Mouse (Mus musculus) midbrain, embryonic 11.5 days (tissue): ENCODE measurements around the gene Tnni3k. TPM values are rescaled to one million over a fixed set of nuclear protein-coding genes. Genes with fewer than 3 reads are reported as not detected.

ENCODE experiments used
- ATAC-seq: fragments of 200-750 bp; cut with Nextera tagmentation; 2 replicates; pipeline ENCODE4 v1.8.0; 2017; ENCODE audit warnings: moderate TSS enrichment, moderate library complexity; ENCODE audit not compliant: low FRiP score
- DNase-seq: peaks from one replicate; pipeline ENCODE4 v3.0.0; 2015; ENCODE audit warnings: low spot score; ENCODE audit errors: missing footprints
- H3K27ac ChIP-seq: fragments of 300-500 bp; sonication (generic); 2 replicates; pipeline ENCODE4 v1.5.1; 2014; ENCODE audit warnings: low read depth, low read length
- H3K27me3 ChIP-seq: fragments of 300-500 bp; sonication (generic); 2 replicates; pipeline ENCODE4 v1.6.1; 2014; ENCODE audit warnings: mild to moderate bottlenecking, low read length, moderate library complexity, mixed read lengths; ENCODE audit not compliant: control insufficient read depth, insufficient read depth
- H3K36me3 ChIP-seq: fragments of 300-500 bp; sonication (generic); 2 replicates; pipeline ENCODE4 v1.6.1; 2014; ENCODE audit warnings: mild to moderate bottlenecking, low read length, moderate library complexity, mixed read lengths; ENCODE audit not compliant: control insufficient read depth, insufficient read depth
- H3K4me1 ChIP-seq: fragments of 300-500 bp; sonication (generic); 2 replicates; pipeline ENCODE4 v1.6.1; 2014; ENCODE audit warnings: low read length; ENCODE audit not compliant: control insufficient read depth, insufficient read depth
- H3K4me2 ChIP-seq: fragments of 300-500 bp; sonication (generic); 2 replicates; pipeline ENCODE4 v1.6.1; 2014; ENCODE audit warnings: mild to moderate bottlenecking, moderate library complexity
- H3K4me3 ChIP-seq: fragments of 300-500 bp; sonication (generic); 2 replicates; pipeline ENCODE4 v1.5.1; 2014; ENCODE audit warnings: low read depth, low read length
- H3K9ac ChIP-seq: fragments of 300-500 bp; sonication (generic); 2 replicates; pipeline ENCODE4 v1.6.1; 2014; ENCODE audit warnings: low read length
- H3K9me3 ChIP-seq: fragments of 300-500 bp; sonication (generic); 2 replicates; pipeline ENCODE4 v1.6.1; 2016; ENCODE audit warnings: low read length; ENCODE audit not compliant: control insufficient read depth
- WGBS: fragments of 180-500 bp; shearing (Covaris S2); extraction: QIAGEN DNeasy Blood & Tissue Kit; methylation state at CpG from one replicate; pipeline ENCODE4 v1.1.7; 2014; 5-methylcytosine and 5-hydroxymethylcytosine counted together
- polyA plus RNA-seq: library from polyadenylated mRNA; unstranded; fragments of >200 nt; fragmentation: Nextera tagmentation; extraction: Ambion mirVana; gene quantifications from 2 replicates; pipeline ENCODE4 v1.2.1, GENCODE M21; 2014

The Tnni3k gene
- polyA plus RNA-seq, 1 experiment from 2014 or later = 0.04 TPM

GRCm38 (mm10) chr3:154915566-154915965 lies 139.6 kb downstream of the Tnni3k start:
- DNase-seq (no peak), ATAC-seq (no peak)
- H3K4me1 ChIP-seq = no peaks in the 10 kb centered on the region
- H3K9me3 ChIP-seq = no peaks in the 10 kb centered on the region
- no peak overlapping the region for H3K27ac ChIP-seq
- H3K4me3 ChIP-seq = no peak overlapping the region
- no peak overlapping the region for H3K4me2 ChIP-seq
- WGBS = 79% methylated on average over 1 of the region's 1 CpGs
- H3K36me3 ChIP-seq = no peaks in the 10 kb centered on the region
- no peaks in the 10 kb centered on the region for H3K27me3 ChIP-seq
- H3K9ac ChIP-seq = no peak overlapping the region

- H3K4me3 ChIP-seq = no peak overlapping the region
- DNase-seq (no peak), ATAC-seq (no peak)
- H3K4me1 ChIP-seq = no peaks in the 10 kb centered on the region
- H3K27ac ChIP-seq = no peak overlapping the region
- H3K4me2 ChIP-seq = no peak overlapping the region
- no peaks in the 10 kb centered on the region for H3K27me3 ChIP-seq
- H3K9ac ChIP-seq = no peak overlapping the region
- 61% methylated on average over 6 of the region's 6 CpGs for WGBS
- H3K9me3 ChIP-seq = no peaks in the 10 kb centered on the region
- H3K36me3 ChIP-seq = no peaks in the 10 kb centered on the region
Measured at GRCm38 (mm10) chr3:154913641-154914040, 141.6 kb downstream of the Tnni3k start.

- H3K9me3 ChIP-seq = no peaks in the 10 kb centered on the region
- H3K9ac ChIP-seq = no peak overlapping the region
- no peak overlapping the region for H3K4me3 ChIP-seq
- DNase-seq (no peak), ATAC-seq (peak; percentile 60)
- H3K27ac ChIP-seq = no peak overlapping the region
- no peaks in the 10 kb centered on the region for H3K4me1 ChIP-seq
- H3K27me3 ChIP-seq = no peaks in the 10 kb centered on the region
- no peaks in the 10 kb centered on the region for H3K36me3 ChIP-seq
- H3K4me2 ChIP-seq = no peak overlapping the region
- 69% methylated on average over 7 of the region's 7 CpGs for WGBS
Measured at GRCm38 (mm10) chr3:154896737-154897136, 158.5 kb downstream of the Tnni3k start.

DNA sequence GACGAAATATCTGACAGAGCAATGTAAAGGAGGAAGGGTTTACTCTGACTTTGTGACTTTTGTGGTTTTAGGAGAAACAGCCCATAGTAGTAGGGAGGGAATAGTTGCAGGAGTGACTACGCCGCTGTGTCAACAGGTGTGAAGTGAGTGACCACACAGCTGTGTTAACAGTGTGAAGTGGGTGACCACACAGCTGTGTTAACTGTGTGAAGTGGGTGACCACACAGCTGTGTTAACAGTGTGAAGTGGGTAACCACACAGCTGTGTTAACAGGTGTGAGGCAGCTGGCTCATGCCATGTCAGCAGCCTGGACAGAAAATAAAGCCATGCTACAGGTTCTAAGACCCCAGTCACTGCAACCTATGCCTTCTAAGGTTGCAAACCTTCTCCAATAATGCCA lies 162.0 kb downstream of the Tnni3k start:
- 88% methylated on average over 3 of the region's 3 CpGs for WGBS
- Histone ChIP-seq H3K27me3 (no peaks in the 10 kb centered on the region), H3K4me3 (no peak overlapping the region), H3K36me3 (no peaks in the 10 kb centered on the region), H3K9me3 (no peaks in the 10 kb centered on the region), H3K27ac (no peak overlapping the region), H3K4me1 (no peaks in the 10 kb centered on the region), H3K4me2 (no peak overlapping the region), H3K9ac (no peak overlapping the region)
- 0 out of 2 replicates have a peak, but pooled peaks have one; percentile 31 for ATAC-seq
- no peak for DNase-seq

DNA sequence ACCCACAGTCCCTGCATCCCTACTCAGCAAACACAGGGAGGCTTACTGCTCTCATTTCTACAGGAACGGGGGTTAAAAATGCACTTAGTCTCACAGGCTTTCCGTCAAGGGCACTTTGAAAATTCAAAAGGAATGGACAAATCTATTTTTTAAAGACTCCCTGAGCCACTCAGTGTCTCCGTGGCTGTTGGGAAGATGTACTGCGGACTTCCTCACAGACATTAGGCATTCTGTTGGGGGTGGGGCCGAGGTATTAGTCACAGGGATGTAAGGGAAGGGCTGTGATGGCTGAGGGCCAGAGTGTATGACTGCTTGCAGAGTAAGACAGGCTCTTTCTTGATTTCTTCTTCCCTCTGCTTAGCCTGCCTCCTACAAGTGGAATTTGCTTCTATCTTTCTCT lies 169.8 kb downstream of the Tnni3k start:
- H3K9ac ChIP-seq = no peak overlapping the region
- H3K27ac ChIP-seq = no peak overlapping the region
- H3K9me3 ChIP-seq = no peaks in the 10 kb centered on the region
- 35% methylated on average over 5 of the region's 5 CpGs for WGBS
- H3K4me3 ChIP-seq = no peak overlapping the region
- no peak overlapping the region for H3K4me2 ChIP-seq
- no peaks in the 10 kb centered on the region for H3K36me3 ChIP-seq
- H3K4me1 ChIP-seq = no peaks in the 10 kb centered on the region
- H3K27me3 ChIP-seq = no peaks in the 10 kb centered on the region
- DNase-seq (peak; percentile 86), ATAC-seq (peak; percentile 75; the same call in 1 of the 2 replicates)

DNA sequence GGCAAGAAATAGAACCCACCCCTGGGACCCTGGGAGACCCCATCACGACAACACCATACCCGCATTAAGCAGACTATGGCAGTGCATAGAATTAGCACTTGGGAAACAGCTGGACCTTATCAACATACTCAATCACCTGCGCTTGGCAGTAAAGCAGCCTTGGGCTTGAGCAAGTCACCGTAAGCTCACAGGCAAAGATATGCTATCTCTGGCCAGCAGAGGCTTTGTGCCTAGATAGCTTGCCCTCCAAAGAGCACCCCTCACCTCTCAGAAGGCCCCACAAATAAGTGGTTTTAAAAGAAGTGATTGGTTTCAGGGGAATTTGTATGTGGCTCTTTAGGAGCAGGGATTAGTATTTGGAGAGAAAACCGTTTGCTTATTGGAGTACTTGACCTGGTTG lies 170.2 kb downstream of the Tnni3k start:
- Histone ChIP-seq H3K4me1 (no peaks in the 10 kb centered on the region), H3K27ac (no peak overlapping the region), H3K9ac (no peak overlapping the region), H3K36me3 (no peaks in the 10 kb centered on the region), H3K4me2 (no peak overlapping the region), H3K27me3 (no peaks in the 10 kb centered on the region), H3K4me3 (no peak overlapping the region), H3K9me3 (no peaks in the 10 kb centered on the region)
- WGBS = 54% methylated on average over 5 of the region's 5 CpGs
- DNase-seq = no peak
- ATAC-seq = peak; percentile 56

DNA sequence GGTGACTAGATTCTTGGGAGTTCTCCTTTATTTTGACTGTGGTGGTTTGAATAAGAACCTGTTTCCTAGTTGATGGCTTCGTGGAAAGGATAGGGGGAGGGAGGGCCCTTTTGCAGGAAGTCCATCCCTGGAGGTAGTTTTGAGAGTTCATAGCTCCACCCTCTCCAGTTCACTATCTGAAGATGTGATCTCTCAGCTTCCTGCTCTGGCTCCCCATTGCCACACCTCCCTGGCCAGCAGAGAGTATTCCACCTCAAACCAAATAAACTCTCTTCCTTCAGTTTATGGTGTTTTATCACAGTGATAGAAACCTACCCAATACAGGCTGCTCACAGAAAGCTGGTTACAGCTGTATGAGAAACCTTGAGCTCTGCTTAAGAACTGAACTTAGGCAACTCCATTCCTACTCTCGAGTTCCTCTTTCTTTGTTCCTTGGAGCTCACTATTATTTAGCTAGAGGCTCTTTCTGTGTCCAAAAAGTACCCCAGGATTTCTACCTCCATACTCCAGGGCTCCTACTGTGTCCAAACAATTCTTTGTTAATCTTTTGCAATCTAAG lies 173.7 kb downstream of the Tnni3k start:
- WGBS = 78% methylated on average over 2 of the region's 2 CpGs
- no peaks in the 10 kb centered on the region for H3K27me3 ChIP-seq
- no peaks in the 10 kb centered on the region for H3K9me3 ChIP-seq
- no peak overlapping the region for H3K9ac ChIP-seq
- H3K4me2 ChIP-seq = no peak overlapping the region
- DNase-seq (no peak), ATAC-seq (no peak)
- H3K36me3 ChIP-seq = no peaks in the 10 kb centered on the region
- H3K27ac ChIP-seq = no peak overlapping the region
- H3K4me1 ChIP-seq = no peaks in the 10 kb centered on the region
- no peak overlapping the region for H3K4me3 ChIP-seq

DNA sequence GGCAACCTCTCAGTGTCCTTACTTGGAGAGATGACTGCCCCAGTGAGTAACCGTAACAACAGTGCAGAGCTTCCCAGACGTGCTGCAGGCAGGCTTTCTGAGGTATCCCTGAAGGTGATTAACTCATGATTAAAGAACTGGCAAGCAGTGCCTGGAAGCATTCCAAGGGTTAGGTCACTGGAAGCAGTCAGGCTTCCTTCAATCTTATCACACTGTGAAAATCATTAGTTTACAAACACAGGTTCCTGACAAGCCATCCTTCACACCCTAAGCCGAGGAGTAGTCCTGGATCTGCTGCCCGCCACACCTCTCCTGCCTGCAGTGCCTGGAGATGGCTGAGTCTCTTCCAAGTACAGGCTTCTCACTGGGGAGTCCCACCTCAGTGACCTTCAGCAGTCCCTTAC lies 174.7 kb downstream of the Tnni3k start:
- Histone ChIP-seq H3K9me3 (no peaks in the 10 kb centered on the region), H3K4me1 (no peaks in the 10 kb centered on the region), H3K36me3 (no peaks in the 10 kb centered on the region), H3K4me3 (no peak overlapping the region), H3K27me3 (no peaks in the 10 kb centered on the region), H3K4me2 (no peak overlapping the region), H3K9ac (no peak overlapping the region), H3K27ac (no peak overlapping the region)
- 61% methylated on average over 4 of the region's 4 CpGs for WGBS
- ATAC-seq = no peak
- DNase-seq = no peak

- Histone ChIP-seq H3K36me3 (no peaks in the 10 kb centered on the region), H3K4me3 (no peak overlapping the region), H3K9me3 (no peaks in the 10 kb centered on the region), H3K27ac (no peak overlapping the region), H3K9ac (no peak overlapping the region), H3K27me3 (no peaks in the 10 kb centered on the region), H3K4me2 (no peak overlapping the region), H3K4me1 (no peaks in the 10 kb centered on the region)
- no peak for ATAC-seq
- no peak for DNase-seq
- 85% methylated on average over 5 of the region's 5 CpGs for WGBS
Measured at GRCm38 (mm10) chr3:154880108-154880507, 175.1 kb downstream of the Tnni3k start.
